Mouse (Mus musculus) kidney, embryonic 16.5 days (tissue): ENCODE measurements around the gene Bicd2. TPM values are rescaled to one million over a fixed set of nuclear protein-coding genes. Genes with fewer than 3 reads are reported as not detected.

ENCODE experiments used
- ATAC-seq: fragments of 200-750 bp; cut with Nextera tagmentation; 2 replicates; pipeline ENCODE4 v1.8.0; 2017; ENCODE audit warnings: moderate TSS enrichment; ENCODE audit not compliant: low FRiP score, low TSS enrichment
- H3K27ac ChIP-seq: fragments of 300-500 bp; sonication (generic); 2 replicates; pipeline ENCODE4 v1.5.1; 2014; ENCODE audit warnings: low read length
- H3K27me3 ChIP-seq: fragments of 300-500 bp; sonication (generic); 2 replicates; pipeline ENCODE4 v1.6.1; 2014; ENCODE audit warnings: low read length, control low read depth, mixed read lengths; ENCODE audit not compliant: insufficient read depth
- H3K36me3 ChIP-seq: fragments of 300-500 bp; sonication (generic); 2 replicates; pipeline ENCODE4 v1.6.1; 2014; ENCODE audit warnings: low read length, control low read depth, mixed read lengths; ENCODE audit not compliant: insufficient read depth
- H3K4me1 ChIP-seq: fragments of 300-500 bp; sonication (generic); 2 replicates; pipeline ENCODE4 v1.6.1; 2014; ENCODE audit warnings: low read length, control low read depth, mixed read lengths; ENCODE audit not compliant: insufficient read depth
- H3K4me2 ChIP-seq: fragments of 300-500 bp; sonication (generic); replicated peaks from 2 replicates; pipeline ENCODE4 v1.6.1; 2014; ENCODE audit warnings: low read depth, low read length
- H3K4me3 ChIP-seq: fragments of 300-500 bp; sonication (generic); 2 replicates; pipeline ENCODE4 v1.5.1; 2014; ENCODE audit warnings: mild to moderate bottlenecking, low read length
- H3K9ac ChIP-seq: fragments of 300-500 bp; sonication (generic); replicated peaks from 2 replicates; pipeline ENCODE4 v1.6.1; 2014; ENCODE audit warnings: low read length
- H3K9me3 ChIP-seq: fragments of 300-500 bp; sonication (generic); 2 replicates; pipeline ENCODE4 v1.6.1; 2016; ENCODE audit warnings: low read length, control low read depth
- WGBS: fragments of 180-500 bp; shearing (Covaris S2); extraction: QIAGEN DNeasy Blood & Tissue Kit; methylation state at CpG from one replicate; pipeline ENCODE4 v1.1.7; 2014; 5-methylcytosine and 5-hydroxymethylcytosine counted together
- polyA plus RNA-seq: library from polyadenylated mRNA; unstranded; fragments of >200 nt; fragmentation: Nextera tagmentation; extraction: Ambion mirVana; gene quantifications from 2 replicates; pipeline ENCODE4 v1.2.1, GENCODE M21; 2015

Gene Bicd2
- polyA plus RNA-seq, 1 experiment from 2014 or later = 29.4 TPM

GRCm38 (mm10) chr13:49344567-49344966 is 3.2 kb downstream of the Bicd2 start:
- peaks cover 30% of the 10 kb centered on the region for H3K4me1 ChIP-seq
- H3K27me3 ChIP-seq = no peaks in the 10 kb centered on the region
- no peak overlapping the region for H3K4me2 ChIP-seq
- WGBS = 81% methylated on average over 8 of the region's 8 CpGs
- no peaks in the 10 kb centered on the region for H3K9me3 ChIP-seq
- H3K9ac ChIP-seq = no peak overlapping the region
- H3K27ac ChIP-seq = no peak overlapping the region
- no peak overlapping the region for H3K4me3 ChIP-seq
- no peak for ATAC-seq
- H3K36me3 ChIP-seq = no peaks in the 10 kb centered on the region

DNA sequence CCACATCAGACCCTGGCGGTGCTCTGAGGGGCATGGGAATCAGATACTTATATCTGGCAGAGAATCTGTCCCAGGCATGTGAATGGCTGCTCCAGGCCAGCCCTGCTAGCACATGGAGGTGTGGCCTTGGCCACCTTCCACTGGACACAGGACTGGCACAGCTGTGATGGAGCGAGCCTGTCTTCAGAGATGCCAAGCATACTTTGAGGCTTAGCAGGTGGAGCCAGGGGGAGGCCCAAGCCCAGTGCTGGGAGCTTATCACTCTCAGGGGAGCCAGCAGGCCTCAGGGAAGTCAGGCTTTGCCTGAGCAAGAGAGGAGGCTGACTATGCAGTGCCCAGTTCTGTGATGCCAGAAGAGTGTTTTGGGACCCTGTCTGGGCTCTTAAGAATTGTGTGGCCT is 4.1 kb downstream of the Bicd2 start:
- Histone ChIP-seq H3K36me3 (no peaks in the 10 kb centered on the region), H3K27ac (no peak overlapping the region), H3K4me2 (no peak overlapping the region), H3K9me3 (no peaks in the 10 kb centered on the region), H3K4me1 (peaks cover 27% of the 10 kb centered on the region), H3K4me3 (no peak overlapping the region), H3K27me3 (no peaks in the 10 kb centered on the region), H3K9ac (no peak overlapping the region)
- ATAC-seq = no peak
- 76% methylated on average over 2 of the region's 2 CpGs for WGBS

DNA sequence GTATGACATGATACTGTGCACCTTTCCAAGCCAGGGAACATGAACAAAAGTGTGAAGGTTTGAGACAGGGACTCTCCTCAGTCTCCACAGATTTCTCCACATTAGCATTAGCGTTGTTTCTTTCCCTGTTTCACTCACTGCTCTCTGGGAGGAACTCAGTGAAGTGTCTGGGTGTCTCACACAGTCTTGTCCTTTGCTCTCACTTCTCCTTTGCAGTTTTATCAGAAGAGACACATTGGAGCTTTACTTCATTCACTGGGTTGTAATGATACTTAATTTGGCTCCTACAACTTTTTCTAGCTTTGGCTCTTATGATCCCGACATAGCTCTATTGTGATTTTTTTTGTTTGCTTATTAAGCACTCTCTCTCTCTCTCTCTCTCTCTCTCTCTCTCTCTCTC is 7.1 kb downstream of the Bicd2 start:
- no peaks in the 10 kb centered on the region for H3K9me3 ChIP-seq
- WGBS = 91% methylated on average over 2 of the region's 2 CpGs

DNA sequence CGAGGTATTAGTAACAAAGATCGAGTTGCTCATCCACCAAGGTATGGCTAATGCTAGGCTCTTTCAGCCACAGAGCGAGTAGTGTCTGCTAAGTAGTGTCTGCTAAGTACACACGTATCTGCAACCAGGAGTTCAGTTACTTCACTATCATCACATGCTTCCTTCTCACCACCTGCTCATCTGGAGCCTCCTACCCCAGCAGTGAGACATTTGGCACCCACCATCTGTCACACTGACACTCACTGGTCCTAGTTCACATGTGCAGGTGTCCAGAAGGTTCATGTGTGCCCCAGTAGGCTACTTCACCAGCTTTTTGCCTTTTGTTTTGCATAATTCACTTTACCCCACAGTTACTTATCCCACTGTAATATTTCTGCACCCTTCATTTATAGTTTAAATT is 8.0 kb downstream of the Bicd2 start:
- no peak overlapping the region for H3K4me3 ChIP-seq
- no peak overlapping the region for H3K4me2 ChIP-seq
- H3K27ac ChIP-seq = no peak overlapping the region
- H3K27me3 ChIP-seq = no peaks in the 10 kb centered on the region
- ATAC-seq = no peak
- no peaks in the 10 kb centered on the region for H3K9me3 ChIP-seq
- H3K36me3 ChIP-seq = no peaks in the 10 kb centered on the region
- 87% methylated on average over 4 of the region's 4 CpGs for WGBS
- peaks cover 6% of the 10 kb centered on the region; the same call in 1 of the 2 replicates for H3K4me1 ChIP-seq
- no peak overlapping the region for H3K9ac ChIP-seq

More for the DNA sequence above, 7.1 kb downstream of the Bicd2 start:
- H3K27me3 ChIP-seq = no peaks in the 10 kb centered on the region
- ATAC-seq = no peak
- no peak overlapping the region for H3K9ac ChIP-seq
- no peak overlapping the region for H3K4me2 ChIP-seq
- no peak overlapping the region for H3K27ac ChIP-seq
- H3K4me3 ChIP-seq = no peak overlapping the region
- no peaks in the 10 kb centered on the region for H3K36me3 ChIP-seq
- H3K4me1 ChIP-seq = peaks cover 9% of the 10 kb centered on the region; the same call in 1 of the 2 replicates

GRCm38 (mm10) chr13:49349836-49350505 is 8.6 kb downstream of the Bicd2 start:
- 91% methylated on average over 6 of the region's 6 CpGs for WGBS
- no peaks in the 10 kb centered on the region for H3K27me3 ChIP-seq
- H3K27ac ChIP-seq = no peak overlapping the region
- H3K4me1 ChIP-seq = no peaks in the 10 kb centered on the region
- ATAC-seq = no peak
- H3K4me2 ChIP-seq = no peak overlapping the region
- no peaks in the 10 kb centered on the region for H3K36me3 ChIP-seq
- H3K4me3 ChIP-seq = no peak overlapping the region
- H3K9me3 ChIP-seq = no peaks in the 10 kb centered on the region
- H3K9ac ChIP-seq = no peak overlapping the region

- H3K9ac ChIP-seq = no peak overlapping the region
- no peak for ATAC-seq
These were observed 11.3 kb downstream of the Bicd2 start for GRCm38 (mm10) chr13:49352581-49353159.

DNA sequence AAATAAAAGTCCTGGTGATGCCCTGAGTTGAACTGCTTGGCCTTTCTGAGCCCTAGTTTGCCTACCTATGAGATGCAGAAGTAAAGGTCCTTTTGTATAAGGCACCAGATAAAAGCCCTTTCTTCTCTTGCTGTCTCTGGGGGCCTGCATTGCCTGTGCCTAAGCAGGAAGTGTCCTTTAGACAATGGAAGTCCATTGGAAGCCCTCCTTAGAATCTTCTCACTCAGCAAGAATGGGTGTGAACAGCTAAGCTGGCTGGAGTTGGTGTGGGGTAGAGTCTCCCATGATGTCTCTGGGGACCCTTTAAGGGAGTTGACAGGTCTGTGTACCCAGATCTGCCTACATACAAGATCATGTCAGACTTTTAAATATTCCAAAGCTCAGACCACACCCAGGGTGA is 12.0 kb downstream of the Bicd2 start:
- Histone ChIP-seq H3K9ac (no peak overlapping the region), H3K4me2 (no peak overlapping the region), H3K27ac (no peak overlapping the region), H3K4me1 (no peaks in the 10 kb centered on the region), H3K9me3 (no peaks in the 10 kb centered on the region), H3K4me3 (no peak overlapping the region), H3K36me3 (peaks cover 4% of the 10 kb centered on the region; the same call in 1 of the 2 replicates), H3K27me3 (no peaks in the 10 kb centered on the region)
- ATAC-seq = no peak

More at GRCm38 (mm10) chr13:49352581-49353159, 11.3 kb downstream of the Bicd2 start:
- 80% methylated on average over 3 of the region's 3 CpGs for WGBS
- Histone ChIP-seq H3K36me3 (peaks cover 4% of the 10 kb centered on the region; the same call in 1 of the 2 replicates), H3K27me3 (no peaks in the 10 kb centered on the region), H3K9me3 (no peaks in the 10 kb centered on the region), H3K4me3 (no peak overlapping the region), H3K4me1 (no peaks in the 10 kb centered on the region), H3K4me2 (no peak overlapping the region), H3K27ac (no peak overlapping the region)

DNA sequence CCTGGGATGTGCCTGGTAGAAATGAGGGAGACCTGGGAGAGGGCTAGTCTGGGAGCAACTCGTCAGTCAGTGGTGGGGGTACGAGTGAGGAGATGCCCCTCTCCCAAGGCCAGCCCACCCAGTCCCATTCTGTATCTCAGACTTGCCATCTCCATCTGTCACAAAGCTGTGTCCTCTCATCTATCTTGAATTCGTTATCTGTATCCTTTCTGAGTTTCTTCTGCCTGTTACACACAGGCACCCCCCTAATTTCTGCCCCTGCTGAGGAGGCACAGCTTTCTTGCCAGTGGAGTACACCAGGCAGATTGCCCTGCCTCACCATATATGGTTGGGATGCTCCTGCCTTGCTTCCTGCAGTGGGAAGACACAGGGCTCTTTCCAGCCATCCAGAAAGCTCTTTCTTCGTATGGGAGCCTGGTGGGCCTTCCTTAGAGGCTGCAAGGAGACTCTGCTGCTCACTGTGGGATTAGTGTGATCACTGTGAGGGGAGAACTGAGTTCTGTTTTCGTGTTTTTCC is 12.7 kb downstream of the Bicd2 start:
- no peaks in the 10 kb centered on the region for H3K9me3 ChIP-seq
- ATAC-seq = no peak
- no peak overlapping the region for H3K27ac ChIP-seq
- WGBS = 74% methylated on average over 5 of the region's 5 CpGs
- H3K9ac ChIP-seq = no peak overlapping the region
- H3K27me3 ChIP-seq = no peaks in the 10 kb centered on the region
- no peak overlapping the region for H3K4me3 ChIP-seq
- H3K36me3 ChIP-seq = peaks cover 4% of the 10 kb centered on the region; the same call in 1 of the 2 replicates
- H3K4me2 ChIP-seq = no peak overlapping the region
- H3K4me1 ChIP-seq = no peaks in the 10 kb centered on the region

- Histone ChIP-seq H3K4me1 (0 out of 2 replicates have a peak, but pooled peaks cover 3% of the 10 kb centered on the region), H3K4me3 (no peak overlapping the region), H3K36me3 (peaks cover 4% of the 10 kb centered on the region; the same call in 1 of the 2 replicates), H3K27ac (no peak overlapping the region), H3K9ac (no peak overlapping the region), H3K27me3 (no peaks in the 10 kb centered on the region), H3K4me2 (no peak overlapping the region), H3K9me3 (no peaks in the 10 kb centered on the region)
- 76% methylated on average over 11 of the region's 11 CpGs for WGBS
- ATAC-seq = no peak
These were observed 14.2 kb downstream of the Bicd2 start for GRCm38 (mm10) chr13:49355461-49356061.

- H3K9me3 ChIP-seq = no peaks in the 10 kb centered on the region
- H3K27me3 ChIP-seq = no peaks in the 10 kb centered on the region
- no peak overlapping the region for H3K4me2 ChIP-seq
- no peak overlapping the region for H3K27ac ChIP-seq
- peaks cover 4% of the 10 kb centered on the region; the same call in 1 of the 2 replicates for H3K36me3 ChIP-seq
- WGBS = 82% methylated on average over 7 of the region's 7 CpGs
- no peak overlapping the region for H3K9ac ChIP-seq
- H3K4me3 ChIP-seq = no peak overlapping the region
- ATAC-seq = no peak
- H3K4me1 ChIP-seq = peaks cover 8% of the 10 kb centered on the region
These were observed 14.7 kb downstream of the Bicd2 start for GRCm38 (mm10) chr13:49356090-49356489.
